Mouse (Mus musculus) heart, embryonic 11.5 days (tissue): ENCODE data around the gene Pld1. TPM values are rescaled to one million over a fixed set of nuclear protein-coding genes. Genes with fewer than 3 reads are reported as not detected.

Experiments used
- ATAC-seq: fragments of 200-750 bp; cut with Nextera tagmentation; replicated peaks from 2 replicates; pipeline ENCODE4 v1.8.0; 2017; ENCODE audit warnings: moderate library complexity; ENCODE audit not compliant: insufficient number of reproducible peaks, low FRiP score, low TSS enrichment
- H3K27ac ChIP-seq: fragments of 300-500 bp; sonication (generic); 2 replicates; pipeline ENCODE4 v1.5.1; 2014; ENCODE audit warnings: mild to moderate bottlenecking, low read depth, low read length
- H3K27me3 ChIP-seq: fragments of 300-500 bp; sonication (generic); 2 replicates; pipeline ENCODE4 v1.6.1; 2014; ENCODE audit warnings: mild to moderate bottlenecking, low read length, mixed read lengths; ENCODE audit not compliant: control insufficient read depth, insufficient read depth
- H3K36me3 ChIP-seq: fragments of 300-500 bp; sonication (generic); 2 replicates; pipeline ENCODE4 v1.6.1; 2014; ENCODE audit warnings: mild to moderate bottlenecking, low read length, moderate library complexity, mixed read lengths; ENCODE audit not compliant: control insufficient read depth, insufficient read depth
- H3K4me1 ChIP-seq: fragments of 300-500 bp; sonication (generic); 2 replicates; pipeline ENCODE4 v1.6.1; 2014; ENCODE audit warnings: low read length; ENCODE audit not compliant: control insufficient read depth, insufficient read depth
- H3K4me2 ChIP-seq: fragments of 300-500 bp; sonication (generic); 2 replicates; pipeline ENCODE4 v1.6.1; 2014; ENCODE audit warnings: mild to moderate bottlenecking, moderate library complexity
- H3K4me3 ChIP-seq: fragments of 300-500 bp; sonication (generic); 2 replicates; pipeline ENCODE4 v1.5.1; 2014; ENCODE audit warnings: low read depth, low read length
- H3K9ac ChIP-seq: fragments of 300-500 bp; sonication (generic); 2 replicates; pipeline ENCODE4 v1.6.1; 2014; ENCODE audit warnings: mild to moderate bottlenecking, low read depth, low read length, moderate library complexity
- H3K9me3 ChIP-seq: fragments of 300-500 bp; sonication (generic); replicated peaks from 2 replicates; pipeline ENCODE4 v1.6.1; 2016; ENCODE audit warnings: low read length; ENCODE audit not compliant: control insufficient read depth
- WGBS: fragments of 180-500 bp; shearing (Covaris S2); extraction: QIAGEN DNeasy Blood & Tissue Kit; methylation state at CpG from one replicate; pipeline ENCODE4 v1.1.7; 2014; ENCODE audit not compliant: insufficient replicate concordance; 5-methylcytosine and 5-hydroxymethylcytosine counted together
- polyA plus RNA-seq: library from polyadenylated mRNA; unstranded; fragments of >200 nt; fragmentation: Nextera tagmentation; extraction: Ambion mirVana; gene quantifications from 2 replicates; pipeline ENCODE4 v1.2.1, GENCODE M21; 2014

Gene Pld1
- polyA plus RNA-seq, 1 experiment from 2014 or later = 5.9 TPM

DNA sequence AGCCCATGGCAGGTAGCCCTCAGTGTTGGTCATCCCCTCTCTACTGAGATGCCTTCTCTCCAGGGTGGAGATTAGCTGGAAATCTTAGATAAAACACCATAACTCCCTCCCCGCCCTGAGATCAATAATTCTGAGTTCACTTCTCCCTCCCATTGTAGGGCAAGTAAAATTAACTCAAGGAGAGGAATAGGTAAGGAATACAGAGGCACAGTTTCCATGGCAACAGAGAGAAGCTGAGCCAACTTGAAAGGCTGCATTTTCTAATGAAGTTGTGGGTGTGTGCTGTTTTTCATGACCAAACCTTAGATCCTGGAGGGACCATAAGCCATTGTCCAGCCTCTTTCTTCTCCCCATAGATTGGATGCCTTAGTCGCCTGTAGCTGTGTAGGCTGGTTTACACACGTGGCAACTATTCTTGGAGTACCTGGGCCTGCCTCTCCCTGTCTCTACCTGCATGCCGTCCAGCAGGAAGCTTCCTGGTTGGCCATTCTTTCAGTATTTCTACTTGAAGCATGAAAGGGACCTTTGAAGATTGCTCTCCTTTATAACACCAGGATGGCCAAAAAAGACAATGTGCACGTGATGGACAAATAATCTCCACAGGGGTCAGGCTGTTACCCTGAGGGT is 96.3 kb downstream of the Pld1 start:
- Histone ChIP-seq H3K36me3 (no peaks in the 10 kb centered on the region), H3K9me3 (no peaks in the 10 kb centered on the region), H3K4me3 (no peak overlapping the region), H3K27ac (no peak overlapping the region), H3K4me1 (peaks cover 6% of the 10 kb centered on the region; the same call in 1 of the 2 replicates), H3K9ac (no peak overlapping the region), H3K4me2 (no peak overlapping the region), H3K27me3 (no peaks in the 10 kb centered on the region)
- ATAC-seq = no peak
- 77% methylated on average over 5 of the region's 5 CpGs for WGBS

DNA sequence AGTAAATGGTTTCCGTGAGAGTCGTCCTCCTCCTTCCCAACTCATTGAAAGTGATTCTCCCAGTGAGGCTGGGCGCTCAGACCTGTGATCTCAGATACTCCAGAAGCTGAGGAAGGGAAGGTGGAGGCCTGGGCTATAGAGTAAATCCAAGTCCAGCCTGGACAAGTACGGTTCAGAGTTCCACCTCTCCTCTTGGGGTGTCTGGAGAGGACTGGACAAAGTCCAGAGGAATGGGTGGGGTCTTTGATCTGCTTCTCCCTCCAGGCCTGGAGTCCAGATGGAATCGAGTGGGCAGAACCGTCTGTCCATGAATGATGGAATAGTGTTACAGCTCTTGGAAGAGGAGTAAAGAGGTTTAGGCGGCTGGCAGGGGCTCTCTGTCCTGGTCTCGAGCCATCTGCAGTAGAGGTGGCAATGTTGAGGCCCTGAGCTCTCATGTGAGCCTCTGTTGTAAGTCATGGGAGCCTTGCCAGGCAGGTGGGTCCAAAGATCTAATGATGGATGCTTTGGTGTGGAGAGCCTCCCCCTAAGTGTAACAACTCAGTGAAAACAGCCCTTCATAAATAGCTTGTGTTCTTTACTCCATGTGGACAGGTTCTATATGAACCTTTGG is 98.9 kb downstream of the Pld1 start:
- no peak overlapping the region for H3K4me3 ChIP-seq
- no peaks in the 10 kb centered on the region for H3K9me3 ChIP-seq
- H3K36me3 ChIP-seq = 0 out of 2 replicates have a peak, but pooled peaks cover 5% of the 10 kb centered on the region
- no peak overlapping the region for H3K9ac ChIP-seq
- no peaks in the 10 kb centered on the region for H3K27me3 ChIP-seq
- H3K4me1 ChIP-seq = no peaks in the 10 kb centered on the region
- H3K4me2 ChIP-seq = no peak overlapping the region
- H3K27ac ChIP-seq = no peak overlapping the region
- no peak for ATAC-seq
- whole genome bisulfite sequencing = 60% methylated on average over 8 of the region's 8 CpGs

DNA sequence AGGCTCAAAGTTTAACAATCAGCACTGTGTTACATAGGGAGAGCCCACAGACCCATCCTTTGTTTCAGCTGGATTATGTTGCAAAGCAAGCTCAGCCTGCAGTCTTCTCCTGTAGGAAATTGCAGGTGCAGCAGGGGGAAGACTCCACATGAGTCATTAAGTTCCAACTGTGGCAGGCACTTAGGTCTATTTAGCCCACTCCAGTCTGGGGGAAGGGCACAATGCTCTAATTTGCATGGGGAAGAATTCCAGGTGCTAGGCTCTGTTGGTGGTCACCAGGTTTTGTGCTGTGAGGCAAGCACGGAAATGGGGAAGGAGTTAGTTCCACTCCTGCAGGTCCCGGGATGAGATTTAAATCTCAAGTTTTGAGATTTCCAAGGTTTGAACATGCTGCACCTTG is 99.6 kb downstream of the Pld1 start:
- Histone ChIP-seq H3K4me2 (no peak overlapping the region), H3K36me3 (0 out of 2 replicates have a peak, but pooled peaks cover 5% of the 10 kb centered on the region), H3K9me3 (no peaks in the 10 kb centered on the region), H3K9ac (no peak overlapping the region), H3K4me1 (no peaks in the 10 kb centered on the region), H3K27ac (no peak overlapping the region), H3K4me3 (no peak overlapping the region), H3K27me3 (no peaks in the 10 kb centered on the region)
- no peak for ATAC-seq
- WGBS = 64% methylated on average over 2 of the region's 2 CpGs

DNA sequence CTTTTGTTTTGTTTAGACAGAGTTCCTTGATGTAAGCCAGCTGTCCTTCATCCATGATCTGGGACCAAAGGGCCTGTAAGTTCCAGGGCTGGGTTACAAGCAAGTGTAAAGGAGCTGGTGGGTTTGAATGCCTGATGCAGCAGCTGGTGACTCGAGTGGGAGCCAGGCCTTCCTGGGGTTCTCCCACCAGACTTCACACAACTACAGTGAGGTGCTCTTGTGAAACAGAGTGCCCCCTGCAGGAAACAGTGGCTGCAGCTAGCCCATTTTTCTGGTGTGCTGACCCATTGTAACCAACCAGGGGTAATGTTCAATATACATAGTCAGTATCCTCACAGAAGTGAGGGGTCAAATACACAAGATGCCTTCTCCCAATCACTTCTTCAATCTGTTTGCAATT is 101.3 kb downstream of the Pld1 start:
- H3K4me3 ChIP-seq = no peak overlapping the region
- no peak for ATAC-seq
- no peak overlapping the region for H3K9ac ChIP-seq
- H3K27ac ChIP-seq = no peak overlapping the region
- WGBS = 18% methylated on average over 1 of the region's 1 CpGs
- no peaks in the 10 kb centered on the region for H3K4me1 ChIP-seq
- H3K9me3 ChIP-seq = no peaks in the 10 kb centered on the region
- 0 out of 2 replicates have a peak, but pooled peaks cover 5% of the 10 kb centered on the region for H3K36me3 ChIP-seq
- H3K27me3 ChIP-seq = no peaks in the 10 kb centered on the region
- H3K4me2 ChIP-seq = no peak overlapping the region

DNA sequence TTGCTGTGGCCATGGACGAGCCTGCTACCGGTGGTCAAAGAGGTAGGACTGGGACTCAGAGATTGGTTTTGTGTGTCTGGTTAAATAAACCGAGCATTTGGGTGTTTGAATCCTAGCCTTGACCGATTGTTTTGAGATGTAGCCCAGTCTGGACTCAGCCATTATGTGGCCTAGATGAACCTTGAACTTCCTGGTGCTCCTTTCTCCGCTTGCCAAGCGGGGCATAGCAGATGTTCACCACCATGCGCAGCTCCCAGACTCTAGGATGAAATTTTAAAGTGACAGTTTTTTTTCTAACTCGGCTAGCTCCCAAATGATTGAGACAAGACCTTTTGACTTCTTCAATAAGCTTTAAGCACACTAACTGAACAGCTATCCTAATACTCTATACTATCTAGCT is 102.7 kb downstream of the Pld1 start:
- Histone ChIP-seq H3K4me2 (no peak overlapping the region), H3K4me3 (no peak overlapping the region), H3K4me1 (no peaks in the 10 kb centered on the region), H3K36me3 (0 out of 2 replicates have a peak, but pooled peaks cover 5% of the 10 kb centered on the region), H3K27me3 (no peaks in the 10 kb centered on the region), H3K9ac (no peak overlapping the region), H3K9me3 (no peaks in the 10 kb centered on the region), H3K27ac (no peak overlapping the region)
- ATAC-seq = no peak
- WGBS = 84% methylated on average over 8 of the region's 8 CpGs

DNA sequence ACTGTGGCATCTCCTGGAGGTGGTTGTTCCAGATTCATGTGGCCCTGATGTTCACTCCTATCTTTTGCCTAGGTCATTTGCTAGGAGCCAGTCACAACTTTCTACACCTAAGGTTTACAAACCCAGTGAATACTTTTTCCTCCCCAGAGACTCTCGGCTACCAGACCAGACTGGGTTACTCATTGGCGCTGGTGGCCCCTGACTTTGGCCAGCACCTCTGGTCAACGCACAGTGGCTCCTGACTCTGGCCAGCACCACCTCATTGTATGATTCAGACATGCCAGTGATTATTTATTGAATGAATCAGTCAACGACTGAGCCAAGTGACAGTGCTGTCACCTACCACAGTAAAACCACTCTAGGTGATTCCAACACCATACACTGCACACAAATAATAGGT is 103.9 kb downstream of the Pld1 start:
- H3K27ac ChIP-seq = no peak overlapping the region
- ATAC-seq = no peak
- H3K9me3 ChIP-seq = no peaks in the 10 kb centered on the region
- no peak overlapping the region for H3K4me3 ChIP-seq
- no peaks in the 10 kb centered on the region for H3K27me3 ChIP-seq
- 0 out of 2 replicates have a peak, but pooled peaks cover 5% of the 10 kb centered on the region for H3K36me3 ChIP-seq
- H3K4me1 ChIP-seq = no peaks in the 10 kb centered on the region
- H3K9ac ChIP-seq = no peak overlapping the region
- 83% methylated on average over 4 of the region's 4 CpGs for WGBS
- no peak overlapping the region for H3K4me2 ChIP-seq

DNA sequence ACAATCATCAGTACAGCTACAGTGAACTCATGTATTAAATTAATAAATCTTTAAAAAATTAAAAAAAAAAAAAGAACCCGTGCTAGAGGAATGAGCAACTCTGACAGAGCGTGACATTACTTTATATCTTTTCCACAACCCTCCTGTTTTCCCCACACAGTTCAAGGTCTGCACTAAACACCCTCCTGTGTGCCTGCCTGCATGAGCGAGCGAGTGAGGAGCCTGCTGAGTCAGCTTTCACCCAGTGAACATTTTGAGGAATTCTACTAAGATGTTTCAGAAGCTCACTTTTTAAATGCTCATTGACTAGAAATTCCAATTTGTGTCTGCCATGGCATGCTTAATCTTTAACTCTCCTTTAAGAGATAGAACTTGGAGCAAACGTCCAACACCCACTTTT is 109.1 kb downstream of the Pld1 start:
- Histone ChIP-seq H3K9ac (no peak overlapping the region), H3K27ac (no peak overlapping the region), H3K4me2 (no peak overlapping the region), H3K36me3 (no peaks in the 10 kb centered on the region), H3K4me3 (no peak overlapping the region), H3K4me1 (no peaks in the 10 kb centered on the region), H3K27me3 (no peaks in the 10 kb centered on the region), H3K9me3 (no peaks in the 10 kb centered on the region)
- no peak for ATAC-seq
- WGBS = 79% methylated on average over 5 of the region's 5 CpGs

DNA sequence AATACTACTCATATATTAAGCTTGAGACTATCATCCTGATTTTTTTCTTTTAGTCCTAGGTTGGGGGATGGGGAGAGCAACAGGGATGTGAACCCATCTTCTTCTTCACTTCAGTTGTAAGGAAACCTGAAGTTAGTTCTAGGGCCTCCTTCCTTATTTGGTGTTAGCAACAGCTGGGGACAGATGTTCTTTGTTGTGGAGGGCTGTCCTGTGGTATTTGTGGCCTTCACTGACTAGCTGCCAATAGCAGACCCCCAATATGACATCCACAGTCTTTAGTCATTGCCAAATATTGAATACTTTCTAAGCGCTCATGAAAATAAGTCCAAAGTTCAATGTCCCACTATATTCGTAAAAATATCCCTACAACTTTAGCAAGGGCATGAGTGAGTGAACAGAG is 111.0 kb downstream of the Pld1 start:
- no peak for ATAC-seq
- WGBS = 87% methylated on average over 2 of the region's 2 CpGs
- H3K4me3 ChIP-seq = no peak overlapping the region
- H3K9ac ChIP-seq = no peak overlapping the region
- H3K4me1 ChIP-seq = no peaks in the 10 kb centered on the region
- H3K4me2 ChIP-seq = no peak overlapping the region
- no peaks in the 10 kb centered on the region for H3K27me3 ChIP-seq
- H3K27ac ChIP-seq = no peak overlapping the region
- H3K9me3 ChIP-seq = no peaks in the 10 kb centered on the region
- H3K36me3 ChIP-seq = no peaks in the 10 kb centered on the region

DNA sequence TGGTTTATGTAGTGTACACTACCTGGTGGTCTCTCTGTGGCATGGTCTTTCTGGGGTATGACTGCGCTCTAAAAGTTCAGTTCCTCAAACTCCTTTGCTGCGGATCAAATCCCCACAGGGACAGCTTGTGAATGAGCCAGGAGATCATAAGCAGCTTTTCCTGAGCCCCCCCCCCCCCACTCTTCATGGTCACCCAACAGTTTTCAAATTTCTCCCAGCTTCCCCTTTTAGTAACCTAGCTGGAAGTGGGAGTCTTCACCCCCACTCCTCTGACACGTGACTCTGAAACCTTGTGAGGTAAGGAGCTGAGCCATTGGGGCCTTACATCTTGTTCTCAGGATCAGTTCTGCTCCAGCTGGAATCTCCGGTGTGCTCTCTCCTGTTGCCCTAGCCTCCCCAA is 114.6 kb downstream of the Pld1 start:
- no peaks in the 10 kb centered on the region for H3K27me3 ChIP-seq
- H3K4me3 ChIP-seq = no peak overlapping the region
- no peak overlapping the region for H3K27ac ChIP-seq
- H3K9ac ChIP-seq = no peak overlapping the region
- no peaks in the 10 kb centered on the region for H3K4me1 ChIP-seq
- no peaks in the 10 kb centered on the region for H3K9me3 ChIP-seq
- no peak for ATAC-seq
- no peak overlapping the region for H3K4me2 ChIP-seq
- H3K36me3 ChIP-seq = no peaks in the 10 kb centered on the region
- 77% methylated on average over 4 of the region's 4 CpGs for WGBS
